Mouse (Mus musculus): Measurements from ENCODE around the gene Matn1.

Matn1 gene

GRCm38 (mm10) chr4:130984416-130985182, 40.4 kb downstream of the Matn1 start:
- DNase-seq (ENCODE audit: low spot score), result no peak

GRCm38 (mm10) chr4:130987046-130987445, 42.9 kb downstream of the Matn1 start:
- DNase-seq (ENCODE audit: low spot score), result no peak

- no peak for DNase-seq (ENCODE audit: low spot score)
Measured at GRCm38 (mm10) chr4:130988219-130988839, 44.1 kb downstream of the Matn1 start.

- DNase-seq (ENCODE audit: low spot score), result no peak
Measured at GRCm38 (mm10) chr4:130989146-130989545, 45.0 kb downstream of the Matn1 start.

GRCm38 (mm10) chr4:130990966-130991365, 46.8 kb downstream of the Matn1 start:
- DNase-seq (ENCODE audit: low spot score), result no peak

GRCm38 (mm10) chr4:130994556-130994955, 50.4 kb downstream of the Matn1 start:
- no peak for DNase-seq (ENCODE audit: low spot score)

GRCm38 (mm10) chr4:130999744-131000527, 55.8 kb downstream of the Matn1 start:
- no peak for DNase-seq (ENCODE audit: low spot score)

GRCm38 (mm10) chr4:131000614-131001178, 56.5 kb downstream of the Matn1 start:
- no peak for DNase-seq (ENCODE audit: low spot score)
